Mouse (Mus musculus) forebrain, embryonic 11.5 days (tissue): ENCODE measurements around the gene Lap3. TPM values are rescaled to one million over a fixed set of nuclear protein-coding genes. Genes with fewer than 3 reads are reported as not detected.

Source experiments
- ATAC-seq: fragments of 200-750 bp; cut with Nextera tagmentation; replicated peaks from 2 replicates; pipeline ENCODE4 v1.8.0; 2017; ENCODE audit warnings: moderate TSS enrichment; ENCODE audit not compliant: low FRiP score
- DNase-seq: peaks from one replicate; pipeline ENCODE4 v3.0.0-alpha.2; 2017; ENCODE audit warnings: low spot score
- H3K27ac ChIP-seq: fragments of 300-500 bp; sonication (generic); 2 replicates; pipeline ENCODE4 v1.5.1; 2014; ENCODE audit warnings: low read depth, low read length
- H3K27me3 ChIP-seq: fragments of 300-500 bp; sonication (generic); 2 replicates; pipeline ENCODE4 v1.6.1; 2014; ENCODE audit warnings: mild to moderate bottlenecking, low read length, mixed read lengths; ENCODE audit not compliant: control insufficient read depth, insufficient read depth
- H3K36me3 ChIP-seq: fragments of 300-500 bp; sonication (generic); 2 replicates; pipeline ENCODE4 v1.6.1; 2014; ENCODE audit warnings: mild to moderate bottlenecking, low read length, moderate library complexity, mixed read lengths; ENCODE audit not compliant: control insufficient read depth, insufficient read depth
- H3K4me1 ChIP-seq: fragments of 300-500 bp; sonication (generic); replicated peaks from 2 replicates; pipeline ENCODE4 v1.6.1; 2014; ENCODE audit warnings: low read length, mixed read lengths; ENCODE audit not compliant: control insufficient read depth, insufficient read depth
- H3K4me2 ChIP-seq: fragments of 300-500 bp; sonication (generic); 2 replicates; pipeline ENCODE4 v1.6.1; 2014; ENCODE audit warnings: low read depth, mild to moderate bottlenecking, low read length, moderate library complexity, mixed read lengths; ENCODE audit not compliant: severe bottlenecking
- H3K4me3 ChIP-seq: fragments of 300-500 bp; sonication (generic); 2 replicates; pipeline ENCODE4 v1.5.1; 2014; ENCODE audit warnings: low read depth, low read length
- H3K9ac ChIP-seq: fragments of 300-500 bp; sonication (generic); 2 replicates; pipeline ENCODE4 v1.6.1; 2014; ENCODE audit warnings: low read length
- H3K9me3 ChIP-seq: fragments of 300-500 bp; sonication (generic); 2 replicates; pipeline ENCODE4 v1.6.1; 2016; ENCODE audit warnings: low read length, mixed read lengths; ENCODE audit not compliant: control insufficient read depth
- WGBS: fragments of 180-500 bp; shearing (Covaris S2); extraction: QIAGEN DNeasy Blood & Tissue Kit; methylation state at CpG from one replicate; pipeline ENCODE4 v1.1.7; 2014; 5-methylcytosine and 5-hydroxymethylcytosine counted together
- polyA plus RNA-seq: library from polyadenylated mRNA; unstranded; fragments of >200 nt; fragmentation: Nextera tagmentation; extraction: Ambion mirVana; gene quantifications from 2 replicates; pipeline ENCODE4 v1.2.1, GENCODE M21; 2014

Lap3 gene
- polyA plus RNA-seq, 1 experiment from 2014 or later: 85.0 TPM

GRCm38 (mm10) chr5:45497564-45497963 is 4.4 kb downstream of the Lap3 start:
- Histone ChIP-seq H3K4me1 (0 out of 2 replicates have a peak, but pooled peaks cover 4% of the 10 kb centered on the region), H3K4me2 (no peak overlapping the region), H3K27ac (no peak overlapping the region), H3K36me3 (no peaks in the 10 kb centered on the region; the same call in 1 of the 2 replicates), H3K4me3 (no peak overlapping the region), H3K27me3 (no peaks in the 10 kb centered on the region), H3K9me3 (no peaks in the 10 kb centered on the region), H3K9ac (no peak overlapping the region)
- ATAC-seq (no peak), DNase-seq (no peak)
- WGBS: 93% methylated on average over 5 of the region's 5 CpGs

- no peaks in the 10 kb centered on the region; the same call in 1 of the 2 replicates for H3K36me3 ChIP-seq
- DNase-seq (no peak), ATAC-seq (no peak)
- 85% methylated on average over 7 of the region's 7 CpGs for WGBS
- H3K9ac ChIP-seq: no peak overlapping the region
- no peak overlapping the region for H3K4me2 ChIP-seq
- H3K4me1 ChIP-seq: no peaks in the 10 kb centered on the region
- no peak overlapping the region for H3K4me3 ChIP-seq
- no peaks in the 10 kb centered on the region for H3K9me3 ChIP-seq
- no peaks in the 10 kb centered on the region for H3K27me3 ChIP-seq
- H3K27ac ChIP-seq: no peak overlapping the region
These were observed 16.9 kb downstream of the Lap3 start for GRCm38 (mm10) chr5:45510071-45510470.

- WGBS: 91% methylated on average over 6 of the region's 6 CpGs
- peak; percentile 29 for DNase-seq
These were observed 19.7 kb downstream of the Lap3 start for GRCm38 (mm10) chr5:45512908-45513307.

GRCm38 (mm10) chr5:45513511-45513910 is 20.3 kb downstream of the Lap3 start:
- H3K9ac ChIP-seq: no peak overlapping the region
- 91% methylated on average over 2 of the region's 2 CpGs for WGBS
- H3K27ac ChIP-seq: no peak overlapping the region
- H3K36me3 ChIP-seq: no peaks in the 10 kb centered on the region; the same call in 1 of the 2 replicates
- no peaks in the 10 kb centered on the region for H3K27me3 ChIP-seq
- no peaks in the 10 kb centered on the region for H3K9me3 ChIP-seq
- H3K4me1 ChIP-seq: no peaks in the 10 kb centered on the region
- peak; percentile 31 for DNase-seq
- no peak overlapping the region for H3K4me3 ChIP-seq
- ATAC-seq: no peak
- no peak overlapping the region for H3K4me2 ChIP-seq

More at GRCm38 (mm10) chr5:45512908-45513307, 19.7 kb downstream of the Lap3 start:
- no peak overlapping the region for H3K9ac ChIP-seq
- H3K27ac ChIP-seq: no peak overlapping the region
- no peak for ATAC-seq
- no peaks in the 10 kb centered on the region for H3K4me1 ChIP-seq
- H3K9me3 ChIP-seq: no peaks in the 10 kb centered on the region
- no peaks in the 10 kb centered on the region for H3K27me3 ChIP-seq
- H3K4me3 ChIP-seq: no peak overlapping the region
- H3K36me3 ChIP-seq: no peaks in the 10 kb centered on the region; the same call in 1 of the 2 replicates
- H3K4me2 ChIP-seq: no peak overlapping the region

- H3K36me3 ChIP-seq: no peaks in the 10 kb centered on the region
- no peak overlapping the region for H3K27ac ChIP-seq
- no peaks in the 10 kb centered on the region for H3K27me3 ChIP-seq
- DNase-seq: no peak
- no peaks in the 10 kb centered on the region for H3K9me3 ChIP-seq
- H3K9ac ChIP-seq: no peak overlapping the region
- no peak overlapping the region for H3K4me2 ChIP-seq
- H3K4me3 ChIP-seq: no peak overlapping the region
- no peak for ATAC-seq
- WGBS: 73% methylated on average over 1 of the region's 1 CpGs
- no peaks in the 10 kb centered on the region for H3K4me1 ChIP-seq
These were observed 21.4 kb downstream of the Lap3 start for GRCm38 (mm10) chr5:45514599-45514998.

- Histone ChIP-seq H3K9me3 (no peaks in the 10 kb centered on the region), H3K9ac (no peak overlapping the region), H3K27me3 (no peaks in the 10 kb centered on the region), H3K4me1 (no peaks in the 10 kb centered on the region), H3K4me2 (no peak overlapping the region), H3K4me3 (no peak overlapping the region), H3K27ac (no peak overlapping the region), H3K36me3 (no peaks in the 10 kb centered on the region)
- ATAC-seq (no peak), DNase-seq (no peak)
- WGBS: 90% methylated on average over 10 of the region's 10 CpGs
These were observed 22.1 kb downstream of the Lap3 start for GRCm38 (mm10) chr5:45515151-45515743.

- Histone ChIP-seq H3K4me2 (peak within 1 kb of the TSS; percentile 90), H3K4me1 (peaks cover 5% of the 10 kb centered on the region; the same call in 1 of the 2 replicates), H3K36me3 (no peaks in the 10 kb centered on the region; the same call in 1 of the 2 replicates), H3K27ac (no peak within 1 kb of the TSS), H3K27me3 (no peaks in the 10 kb centered on the region), H3K9ac (peak within 1 kb of the TSS; percentile 90), H3K9me3 (no peaks in the 10 kb centered on the region), H3K4me3 (peak within 1 kb of the TSS; percentile 94)
- DNase-seq (peak; percentile 96), ATAC-seq (peak; percentile 97)
- WGBS: 2% methylated on average over 56 of the region's 56 CpGs
These were observed 27.0 kb downstream of the Lap3 start, which contains the start of gene Med28 for GRCm38 (mm10) chr5:45519960-45520808. Gene Med28, plus strand, starts transcription at chr5:45520229.

GRCm38 (mm10) chr5:45520809-45521110 is 27.6 kb downstream of the Lap3 start:
- DNase-seq (no peak), ATAC-seq (no peak)
- Histone ChIP-seq H3K4me1 (peaks cover 5% of the 10 kb centered on the region; the same call in 1 of the 2 replicates), H3K9me3 (no peaks in the 10 kb centered on the region), H3K27ac (no peak overlapping the region), H3K4me2 (peak overlapping the region; percentile 90), H3K36me3 (peaks cover 2% of the 10 kb centered on the region; the same call in 1 of the 2 replicates), H3K27me3 (no peaks in the 10 kb centered on the region), H3K9ac (peak overlapping the region; percentile 90), H3K4me3 (peak overlapping the region; percentile 94)
- WGBS: 3% methylated on average over 5 of the region's 5 CpGs
